Mouse (Mus musculus) gastrocnemius, adult 8-10 months (tissue): ENCODE measurements around the gene Lnx1. TPM values are rescaled to one million over a fixed set of nuclear protein-coding genes. Genes with fewer than 3 reads are reported as not detected.
A peak's percentile ranks its signal among the peaks of the same experiment; 100 is the strongest.

Experiments used
- DNase-seq, 2 experiments: peaks; one replicate each; pipeline ENCODE4 v3.0.0; 2022; ENCODE audit warnings: low spot score in 2 of 2
- total RNA-seq, 4 experiments: library from RNA; stranded (reverse); gene quantifications; 2 replicates each; pipeline ENCODE4 v1.2.4; 2022

Gene Lnx1
- total RNA-seq, result 1 to 10 TPM; 2.1 to 4.0 (median 3.0) TPM

- DNase-seq, result no peak
Observed at GRCm38 (mm10) chr5:74702766-74703165, at the start of gene Lnx1. Gene Lnx1 (minus strand): TSS chr5:74702912.

- DNase-seq, result peak; percentile 51 to 52
Observed at GRCm38 (mm10) chr5:74750501-74750900, 47.8 kb upstream of the Lnx1 start.

- DNase-seq, result no peak
Observed at GRCm38 (mm10) chr5:74747476-74747875, 44.8 kb upstream of the Lnx1 start.

GRCm38 (mm10) chr5:74740951-74741350 lies 38.2 kb upstream of the Lnx1 start:
- DNase-seq, result no peak

GRCm38 (mm10) chr5:74739435-74739834 lies 36.7 kb upstream of the Lnx1 start:
- no peak for DNase-seq

- no peak for DNase-seq
Observed at GRCm38 (mm10) chr5:74738312-74738711, 35.6 kb upstream of the Lnx1 start.

DNA sequence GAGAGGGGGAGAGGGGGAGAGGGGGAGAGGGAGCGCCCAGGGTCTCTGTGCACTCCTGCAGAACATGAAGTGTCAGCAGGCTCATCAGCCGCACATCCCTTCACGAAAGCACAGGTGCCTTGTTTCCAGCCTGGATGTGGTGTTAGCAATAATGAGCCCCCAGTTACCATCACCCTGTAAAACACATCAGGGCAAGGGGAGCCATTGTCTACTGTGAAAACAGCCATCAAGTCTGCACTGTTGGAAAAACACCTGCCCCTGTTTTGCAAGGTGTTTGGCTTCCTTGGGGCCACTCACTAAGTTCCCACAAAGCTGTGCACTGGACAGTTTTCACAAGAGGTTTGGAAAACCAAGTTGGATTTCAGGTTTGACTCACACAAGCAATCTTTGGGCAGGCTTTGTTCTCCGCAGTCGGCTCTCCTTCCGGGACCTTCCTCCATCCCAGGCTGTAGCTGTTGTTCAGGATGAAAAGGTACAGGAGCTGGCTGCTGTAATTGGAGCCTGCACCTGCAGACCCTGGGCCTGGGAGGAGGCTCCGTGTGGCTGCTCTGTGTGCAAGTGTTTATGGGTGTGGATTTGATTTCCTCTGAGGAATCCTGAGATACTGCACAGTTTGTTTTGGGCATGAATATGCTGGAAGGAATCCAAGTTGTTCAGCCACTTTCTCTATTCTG lies 31.3 kb upstream of the Lnx1 start:
- DNase-seq, result no peak

GRCm38 (mm10) chr5:74732613-74733012 lies 29.9 kb upstream of the Lnx1 start:
- DNase-seq, result no peak

GRCm38 (mm10) chr5:74730601-74731000 lies 27.9 kb upstream of the Lnx1 start:
- no peak for DNase-seq

GRCm38 (mm10) chr5:74729567-74729966 lies 26.9 kb upstream of the Lnx1 start:
- no peak for DNase-seq

GRCm38 (mm10) chr5:74728186-74728585 lies 25.5 kb upstream of the Lnx1 start:
- no peak for DNase-seq

DNA sequence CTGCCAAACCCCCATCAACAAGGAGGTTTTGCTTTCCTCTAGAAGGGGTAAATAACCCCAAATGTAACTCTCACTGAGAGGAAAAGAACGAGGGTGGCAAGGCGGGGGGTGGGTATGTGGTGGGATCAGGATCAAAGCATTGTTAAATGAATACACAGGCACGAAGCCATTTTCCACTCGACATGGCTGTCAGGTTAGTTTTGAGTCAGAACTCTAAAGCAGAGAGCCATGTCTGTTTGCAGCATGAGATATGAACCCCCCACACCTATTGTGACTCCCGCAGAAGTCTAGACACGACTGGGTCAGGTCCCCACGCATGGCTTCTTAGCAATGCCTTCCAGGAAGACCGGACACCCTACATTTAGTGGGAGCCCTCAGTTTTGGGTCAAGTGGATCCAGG lies 24.6 kb upstream of the Lnx1 start:
- no peak for DNase-seq

DNA sequence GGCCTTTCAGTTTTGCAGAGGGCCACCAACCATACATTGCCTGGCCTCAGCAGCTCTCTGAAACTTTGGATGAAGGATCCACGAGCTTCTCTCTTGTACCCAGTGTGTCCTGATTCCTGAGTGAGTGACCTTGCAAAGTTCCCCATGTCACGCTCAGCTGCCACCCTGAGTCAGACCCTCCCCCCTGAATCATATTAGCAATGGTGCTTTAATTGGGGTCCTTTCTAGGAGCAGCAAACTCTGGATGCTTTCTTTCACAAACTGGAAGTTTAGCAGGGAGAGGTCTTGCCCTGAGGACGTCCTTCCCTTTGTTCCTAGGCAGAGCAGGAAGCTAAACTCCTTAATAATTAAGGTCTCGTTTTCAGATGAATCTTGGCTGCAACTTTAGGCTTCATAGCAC lies 22.8 kb upstream of the Lnx1 start:
- no peak for DNase-seq

- DNase-seq, result no peak
Observed at GRCm38 (mm10) chr5:74721816-74722215, 19.1 kb upstream of the Lnx1 start.

- DNase-seq, result no peak
Observed at GRCm38 (mm10) chr5:74720661-74721060, 17.9 kb upstream of the Lnx1 start.

DNA sequence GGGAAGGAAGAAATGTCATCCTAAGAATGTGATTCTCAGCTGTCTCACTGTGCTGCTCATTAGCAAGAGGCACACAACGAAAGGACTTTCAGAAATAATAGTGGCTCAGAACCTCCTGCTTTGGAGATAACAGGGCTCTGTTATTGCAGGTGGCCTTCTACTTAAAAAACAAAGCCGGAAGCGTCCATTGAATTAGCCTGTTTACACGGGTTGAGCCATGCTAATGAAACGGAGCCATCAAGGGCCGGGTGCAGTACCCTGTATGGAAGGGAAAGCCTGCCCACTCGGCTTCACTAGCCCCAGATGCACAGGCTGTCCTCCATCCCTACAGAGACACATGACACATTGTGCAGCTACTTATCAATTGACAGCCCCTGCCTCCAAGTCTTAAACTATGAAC lies 13.5 kb upstream of the Lnx1 start:
- DNase-seq, result no peak

DNA sequence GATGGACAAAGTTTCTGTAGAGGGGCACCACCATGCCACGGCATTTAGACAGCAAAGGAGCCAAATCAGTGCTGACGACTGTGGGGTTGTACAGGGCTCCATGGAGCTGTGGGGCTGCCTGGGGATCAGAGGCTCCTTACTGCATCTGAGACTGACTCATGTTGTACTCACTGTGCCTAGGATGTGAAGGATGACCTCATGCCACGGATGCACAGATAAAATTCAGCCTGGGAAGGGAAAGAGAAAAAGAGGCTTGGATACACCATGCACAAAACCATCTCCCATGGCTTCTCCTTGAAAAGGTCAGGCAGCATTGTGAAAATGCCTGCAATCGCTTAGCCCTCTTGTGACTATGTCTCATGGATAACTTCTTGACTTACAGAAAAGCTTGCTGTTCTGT lies 10.1 kb upstream of the Lnx1 start:
- no peak for DNase-seq

GRCm38 (mm10) chr5:74711988-74712387 lies 9.3 kb upstream of the Lnx1 start:
- DNase-seq, result no peak

DNA sequence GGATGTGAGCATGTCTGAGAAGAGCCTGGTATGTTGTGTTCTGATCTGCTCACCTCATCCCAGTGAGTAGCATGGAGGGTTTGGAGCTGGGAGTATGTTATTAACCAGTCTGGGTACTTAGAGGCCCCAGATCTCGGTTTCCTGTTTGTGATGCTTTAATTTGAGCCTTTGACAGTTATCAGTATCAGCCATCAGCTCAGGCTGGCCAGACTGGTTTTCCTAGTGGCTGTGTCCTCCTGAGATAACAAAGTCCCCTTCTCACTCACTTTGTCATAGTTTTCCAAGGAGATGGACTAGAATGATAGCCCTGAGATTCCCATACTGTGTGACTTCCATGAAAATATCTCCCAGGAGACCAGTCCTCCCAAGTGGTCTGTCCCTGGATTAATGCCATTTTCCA lies 8.3 kb upstream of the Lnx1 start:
- DNase-seq, result no peak

DNA sequence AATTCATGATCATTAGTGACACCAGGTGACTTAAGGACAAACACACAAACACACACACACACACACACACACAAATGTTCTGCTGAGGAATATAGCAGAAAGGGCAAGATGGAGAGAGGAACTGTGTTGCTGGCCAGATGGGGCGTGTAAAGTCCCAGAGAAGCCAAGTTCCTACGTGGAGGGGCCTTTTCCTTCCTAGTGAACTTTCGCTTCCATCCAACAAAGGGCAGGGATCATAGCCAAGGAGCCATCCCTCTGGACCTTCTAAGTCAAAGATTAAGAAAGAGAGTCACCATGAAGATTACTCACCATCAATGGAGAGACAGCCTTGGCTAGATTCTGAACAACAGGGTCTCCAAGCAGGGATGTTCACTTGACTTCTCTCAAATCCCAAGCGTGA lies 7.5 kb upstream of the Lnx1 start:
- no peak for DNase-seq

GRCm38 (mm10) chr5:74704460-74704790 lies 1.7 kb upstream of the Lnx1 start:
- peak; percentile 30 to 41 for DNase-seq

DNA sequence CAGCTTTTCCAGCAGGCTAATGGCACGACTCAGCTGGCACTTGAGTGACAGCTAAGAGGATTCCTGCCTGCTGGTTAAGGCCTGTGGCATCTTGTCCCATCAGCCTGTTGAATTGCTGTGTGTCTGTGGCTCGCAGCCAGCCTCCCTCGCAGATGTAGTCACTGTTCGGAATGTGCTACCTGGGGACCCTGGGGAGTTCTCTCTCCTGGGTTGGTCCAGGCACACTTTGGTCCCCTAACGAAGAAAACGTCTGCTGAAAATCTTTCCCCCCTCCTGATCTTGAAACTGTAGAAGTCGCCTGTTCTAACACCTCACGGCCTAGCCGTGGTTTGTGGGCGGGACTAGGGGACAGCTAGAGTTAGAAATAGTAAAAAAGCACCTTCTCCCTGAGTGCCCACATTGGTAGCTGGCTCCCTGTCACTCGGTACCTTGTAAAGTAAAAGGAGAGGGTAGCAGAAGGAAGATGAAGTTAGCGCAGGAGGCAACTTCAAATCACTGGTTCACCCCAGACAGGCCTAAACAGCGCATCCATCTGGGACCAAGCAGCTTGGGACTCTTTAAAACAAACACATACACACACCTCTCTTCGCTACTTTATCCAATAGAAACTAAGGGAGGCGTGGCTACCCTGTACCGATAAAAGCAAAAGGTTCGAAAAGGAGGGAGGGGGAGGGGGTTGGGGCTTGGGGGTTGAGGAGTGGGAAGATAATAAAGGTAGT lies 1.2 kb upstream of the Lnx1 start:
- no peak for DNase-seq

- no peak for DNase-seq
Observed at GRCm38 (mm10) chr5:74700918-74701317, 1.8 kb downstream of the Lnx1 start.
